8 mouse cellular contexts compared by ENCODE assay signal in the genomic region with DNA sequence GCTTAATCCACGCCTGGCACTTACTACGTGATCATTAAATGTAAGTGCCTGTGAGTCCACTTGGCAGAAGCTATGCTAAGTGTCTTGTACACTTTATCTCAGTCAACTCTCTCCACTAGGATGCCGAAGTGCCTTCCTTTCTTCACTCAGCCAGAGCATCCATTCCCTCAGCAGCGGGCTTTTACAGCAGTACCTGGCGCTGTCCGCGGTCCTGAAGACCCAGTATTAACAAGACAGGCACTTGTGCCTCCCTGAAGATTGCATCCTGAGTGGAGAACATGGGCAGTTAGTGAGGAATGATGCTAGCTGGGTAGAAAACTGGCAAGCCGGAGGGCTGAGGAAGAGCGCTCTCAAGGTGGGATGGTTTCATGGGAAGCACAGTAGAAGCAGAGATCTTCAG.
DNase-seq lines count a peak whose midpoint lies in the region; TF ChIP-seq lines count a peak whose summit lies in the region.

No protein-coding gene starts in this region.

- no peak for TF ChIP-seq CTCF in gastrocnemius, adult 2 months (IDR thresholded peaks at IDR 0.05)

- peak; percentile 30 for DNase-seq in gastrocnemius, adult 2 months
- no peak for DNase-seq in gastrocnemius, adult 18-20 months (ENCODE audit: low spot score)
- peak; percentile 58 for DNase-seq in thymus, postnatal 4 days
- no peak for DNase-seq in thymus, postnatal 0 days (ENCODE audit: low spot score)
- peak; percentile 38 for DNase-seq in kidney, adult 9 months
- peak; percentile 53 for DNase-seq in ovary, postnatal 14 days (ENCODE audit: low spot score)
- DNase-seq in MN1 (ENCODE audit: low spot score): no peak
- DNase-seq in left cerebral cortex, adult 18-20 months (ENCODE audit: low spot score in 2 of 2): no peak

- no peak overlapping the region for H3K27ac ChIP-seq in gastrocnemius, adult 2 months

- intact Hi-C loops in gastrocnemius, adult 2 months (cut with DNase I): no loop called here

- H3K4me3 ChIP-seq in gastrocnemius, adult 2 months: no peak overlapping the region

Comparison
In these comparisons a context has a peak if more than half of its experiments do, and no peak if none do; other contexts are left out.
1. DNase-seq: peak in gastrocnemius, adult 2 months (single experiment), thymus, postnatal 4 days (single experiment), kidney, adult 9 months (single experiment) and ovary, postnatal 14 days (single experiment); none in gastrocnemius, adult 18-20 months (single experiment), thymus, postnatal 0 days (single experiment), MN1 (single experiment) and left cerebral cortex, adult 18-20 months (0 of 2).